Mouse (Mus musculus): ENCODE results near the gene Eps15. TPM values are rescaled to one million over a fixed set of nuclear protein-coding genes. Genes with fewer than 3 reads are reported as not detected.

The Eps15 gene
- polyA plus RNA-seq, 1 experiment from 2014 or later = 33.4 TPM

- H3K27ac ChIP-seq = no peak overlapping the region
- peaks cover 8% of the 10 kb centered on the region for H3K4me1 ChIP-seq
- no peaks in the 10 kb centered on the region for H3K9me3 ChIP-seq (replicated peaks)
- WGBS = 9% methylated on average over 4 of the region's 4 CpGs
- DNase-seq (ENCODE audit: low spot score) = no peak
- peak overlapping the region; percentile 92 for H3K4me3 ChIP-seq
- no peaks in the 10 kb centered on the region for H3K36me3 ChIP-seq
- H3K27me3 ChIP-seq (ENCODE audit: low read depth, poor library complexity, severe bottlenecking) = peaks cover 10% of the 10 kb centered on the region; the same call in 1 of the 2 replicates
These were observed 1.1 kb downstream of the Eps15 start for GRCm38 (mm10) chr4:109281161-109281560.

- Histone ChIP-seq H3K27me3 (ENCODE audit: low read depth, poor library complexity, severe bottlenecking) (peaks cover 10% of the 10 kb centered on the region; the same call in 1 of the 2 replicates), H3K27ac (no peak overlapping the region), H3K9me3 (replicated peaks) (no peaks in the 10 kb centered on the region), H3K4me1 (peaks cover 8% of the 10 kb centered on the region), H3K4me3 (no peak overlapping the region), H3K36me3 (no peaks in the 10 kb centered on the region)
- DNase-seq (ENCODE audit: low spot score) = no peak
- WGBS = 83% methylated on average over 1 of the region's 1 CpGs
These were observed 1.9 kb downstream of the Eps15 start for GRCm38 (mm10) chr4:109281946-109282345.

- H3K4me3 ChIP-seq = no peak overlapping the region
- no peaks in the 10 kb centered on the region for H3K36me3 ChIP-seq
- no peaks in the 10 kb centered on the region for H3K4me1 ChIP-seq
- H3K9me3 ChIP-seq (replicated peaks) = no peaks in the 10 kb centered on the region
- no peak for DNase-seq (ENCODE audit: low spot score)
- no peak overlapping the region for H3K27ac ChIP-seq
- no peaks in the 10 kb centered on the region for H3K27me3 ChIP-seq (ENCODE audit: low read depth, poor library complexity, severe bottlenecking)
These were observed 14.6 kb downstream of the Eps15 start for GRCm38 (mm10) chr4:109294629-109295028.

GRCm38 (mm10) chr4:109296510-109296909 is 16.4 kb downstream of the Eps15 start:
- no peak overlapping the region for H3K4me3 ChIP-seq
- no peaks in the 10 kb centered on the region for H3K27me3 ChIP-seq (ENCODE audit: low read depth, poor library complexity, severe bottlenecking)
- no peak overlapping the region for H3K27ac ChIP-seq
- H3K4me1 ChIP-seq = no peaks in the 10 kb centered on the region
- no peaks in the 10 kb centered on the region for H3K9me3 ChIP-seq (replicated peaks)
- no peak for DNase-seq (ENCODE audit: low spot score)
- 76% methylated on average over 2 of the region's 2 CpGs for WGBS
- no peaks in the 10 kb centered on the region for H3K36me3 ChIP-seq

GRCm38 (mm10) chr4:109299136-109299535 is 19.1 kb downstream of the Eps15 start:
- H3K4me3 ChIP-seq = no peak overlapping the region
- no peak for DNase-seq (ENCODE audit: low spot score)
- no peaks in the 10 kb centered on the region for H3K4me1 ChIP-seq
- H3K27me3 ChIP-seq (ENCODE audit: low read depth, poor library complexity, severe bottlenecking) = no peaks in the 10 kb centered on the region
- no peaks in the 10 kb centered on the region for H3K36me3 ChIP-seq
- H3K27ac ChIP-seq = no peak overlapping the region
- no peaks in the 10 kb centered on the region for H3K9me3 ChIP-seq (replicated peaks)

GRCm38 (mm10) chr4:109316941-109317894 is 37.1 kb downstream of the Eps15 start:
- Histone ChIP-seq H3K36me3 (0 out of 2 replicates have a peak, but pooled peaks cover 6% of the 10 kb centered on the region), H3K4me3 (no peak overlapping the region), H3K27me3 (ENCODE audit: low read depth, poor library complexity, severe bottlenecking) (no peaks in the 10 kb centered on the region), H3K4me1 (no peaks in the 10 kb centered on the region), H3K9me3 (replicated peaks) (no peaks in the 10 kb centered on the region), H3K27ac (no peak overlapping the region)
- no peak for DNase-seq (ENCODE audit: low spot score)

GRCm38 (mm10) chr4:109336796-109337195 is 56.7 kb downstream of the Eps15 start:
- H3K4me3 ChIP-seq = no peak overlapping the region
- no peaks in the 10 kb centered on the region for H3K9me3 ChIP-seq (replicated peaks)
- no peaks in the 10 kb centered on the region for H3K4me1 ChIP-seq
- H3K27me3 ChIP-seq (ENCODE audit: low read depth, poor library complexity, severe bottlenecking) = no peaks in the 10 kb centered on the region
- 81% methylated on average over 4 of the region's 4 CpGs for WGBS
- no peak overlapping the region for H3K27ac ChIP-seq
- H3K36me3 ChIP-seq = peaks cover 8% of the 10 kb centered on the region
- DNase-seq (ENCODE audit: low spot score) = no peak

GRCm38 (mm10) chr4:109341222-109341621 is 61.2 kb downstream of the Eps15 start:
- Histone ChIP-seq H3K4me1 (no peaks in the 10 kb centered on the region), H3K36me3 (no peaks in the 10 kb centered on the region), H3K27ac (no peak overlapping the region), H3K4me3 (no peak overlapping the region), H3K27me3 (ENCODE audit: low read depth, poor library complexity, severe bottlenecking) (no peaks in the 10 kb centered on the region), H3K9me3 (replicated peaks) (no peaks in the 10 kb centered on the region)
- WGBS = 88% methylated on average over 1 of the region's 1 CpGs
- no peak for DNase-seq (ENCODE audit: low spot score)

GRCm38 (mm10) chr4:109342783-109343485 is 62.9 kb downstream of the Eps15 start:
- Histone ChIP-seq H3K4me3 (no peak overlapping the region), H3K9me3 (replicated peaks) (no peaks in the 10 kb centered on the region)
- WGBS = 58% methylated on average over 4 of the region's 4 CpGs

GRCm38 (mm10) chr4:109343909-109344308 is 63.8 kb downstream of the Eps15 start:
- 75% methylated on average over 5 of the region's 5 CpGs for WGBS
- no peaks in the 10 kb centered on the region for H3K9me3 ChIP-seq (replicated peaks)
- H3K27me3 ChIP-seq (ENCODE audit: low read depth, poor library complexity, severe bottlenecking) = no peaks in the 10 kb centered on the region
- H3K4me1 ChIP-seq = no peaks in the 10 kb centered on the region
- no peaks in the 10 kb centered on the region for H3K36me3 ChIP-seq
- no peak overlapping the region for H3K4me3 ChIP-seq
- H3K27ac ChIP-seq = no peak overlapping the region
- DNase-seq (ENCODE audit: low spot score) = no peak

More at GRCm38 (mm10) chr4:109342783-109343485, 62.9 kb downstream of the Eps15 start:
- no peaks in the 10 kb centered on the region for H3K36me3 ChIP-seq
- no peak overlapping the region for H3K27ac ChIP-seq
- H3K27me3 ChIP-seq (ENCODE audit: low read depth, poor library complexity, severe bottlenecking) = no peaks in the 10 kb centered on the region
- no peaks in the 10 kb centered on the region for H3K4me1 ChIP-seq
- no peak for DNase-seq (ENCODE audit: low spot score)

- no peaks in the 10 kb centered on the region for H3K27me3 ChIP-seq (ENCODE audit: low read depth, poor library complexity, severe bottlenecking)
- no peak for DNase-seq (ENCODE audit: low spot score)
- peaks cover 10% of the 10 kb centered on the region for H3K36me3 ChIP-seq
- no peak overlapping the region for H3K4me3 ChIP-seq
- H3K4me1 ChIP-seq = no peaks in the 10 kb centered on the region
- no peaks in the 10 kb centered on the region for H3K9me3 ChIP-seq (replicated peaks)
- H3K27ac ChIP-seq = no peak overlapping the region
- WGBS = 90% methylated on average over 1 of the region's 1 CpGs
These were observed 98.0 kb downstream of the Eps15 start for GRCm38 (mm10) chr4:109378107-109378506.

GRCm38 (mm10) chr4:109382457-109382856 is 102.4 kb downstream of the Eps15 start:
- Histone ChIP-seq H3K27me3 (ENCODE audit: low read depth, poor library complexity, severe bottlenecking) (no peaks in the 10 kb centered on the region), H3K4me3 (no peak overlapping the region), H3K36me3 (peaks cover 8% of the 10 kb centered on the region), H3K9me3 (replicated peaks) (no peaks in the 10 kb centered on the region), H3K4me1 (0 out of 2 replicates have a peak, but pooled peaks cover 3% of the 10 kb centered on the region), H3K27ac (no peak overlapping the region)
- WGBS = 88% methylated on average over 2 of the region's 2 CpGs
- DNase-seq (ENCODE audit: low spot score) = no peak

- Histone ChIP-seq H3K4me3 (no peak overlapping the region), H3K27me3 (ENCODE audit: low read depth, poor library complexity, severe bottlenecking) (no peaks in the 10 kb centered on the region), H3K4me1 (0 out of 2 replicates have a peak, but pooled peaks cover 3% of the 10 kb centered on the region), H3K27ac (no peak overlapping the region), H3K36me3 (no peaks in the 10 kb centered on the region), H3K9me3 (replicated peaks) (no peaks in the 10 kb centered on the region)
- WGBS = 72% methylated on average over 4 of the region's 4 CpGs
- DNase-seq (ENCODE audit: low spot score) = no peak
These were observed 105.5 kb downstream of the Eps15 start for GRCm38 (mm10) chr4:109385599-109385998.

All from limb, embryonic 10.5 days (tissue).